Mouse (Mus musculus): ENCODE measurements around the gene Rps3.

Gene Rps3

GRCm38 (mm10) chr7:99476558-99477114, 6.9 kb downstream of the Rps3 start:
- DNase-seq (ENCODE audit: low spot score in 2 of 2) = no peak

- no peak for DNase-seq (ENCODE audit: low spot score in 2 of 2)
These were observed 8.0 kb downstream of the Rps3 start for GRCm38 (mm10) chr7:99475562-99475911.

GRCm38 (mm10) chr7:99474836-99475561, 8.5 kb downstream of the Rps3 start:
- DNase-seq (ENCODE audit: low spot score in 2 of 2) = no peak

- no peak for DNase-seq (ENCODE audit: low spot score in 2 of 2)
These were observed 9.7 kb downstream of the Rps3 start for GRCm38 (mm10) chr7:99473638-99474407.

GRCm38 (mm10) chr7:99471578-99471977, 12.0 kb downstream of the Rps3 start:
- no peak for DNase-seq (ENCODE audit: low spot score in 2 of 2)

- no peak for DNase-seq (ENCODE audit: low spot score in 2 of 2)
These were observed 13.7 kb downstream of the Rps3 start for GRCm38 (mm10) chr7:99469680-99470405.

- peak; percentile 61 to 68 for DNase-seq (ENCODE audit: low spot score in 2 of 2)
These were observed 15.0 kb downstream of the Rps3 start for GRCm38 (mm10) chr7:99468283-99469132.

- no peak for DNase-seq (ENCODE audit: low spot score in 2 of 2)
These were observed 15.6 kb downstream of the Rps3 start for GRCm38 (mm10) chr7:99467916-99468282.

- no peak for DNase-seq (ENCODE audit: low spot score in 2 of 2)
These were observed 17.7 kb downstream of the Rps3 start, which contains the start of gene Klhl35 for GRCm38 (mm10) chr7:99465811-99466210. Gene Klhl35 (plus strand): TSS chr7:99466004.

GRCm38 (mm10) chr7:99463120-99463519, 20.4 kb downstream of the Rps3 start:
- no peak for DNase-seq (ENCODE audit: low spot score in 2 of 2)

GRCm38 (mm10) chr7:99459888-99460652, 23.5 kb downstream of the Rps3 start:
- peak; percentile 45 to 57 for DNase-seq (ENCODE audit: low spot score in 2 of 2)

- peak; percentile 51 to 69 for DNase-seq (ENCODE audit: low spot score in 2 of 2)
These were observed 24.7 kb downstream of the Rps3 start for GRCm38 (mm10) chr7:99458849-99459248.

GRCm38 (mm10) chr7:99454044-99454443, 29.5 kb downstream of the Rps3 start:
- DNase-seq (ENCODE audit: low spot score in 2 of 2) = no peak

- DNase-seq (ENCODE audit: low spot score in 2 of 2) = no peak
These were observed 30.7 kb downstream of the Rps3 start for GRCm38 (mm10) chr7:99452859-99453258.

GRCm38 (mm10) chr7:99450703-99451102, 32.8 kb downstream of the Rps3 start:
- DNase-seq (ENCODE audit: low spot score in 2 of 2) = peak; percentile 84

GRCm38 (mm10) chr7:99449751-99450150, 33.8 kb downstream of the Rps3 start:
- no peak for DNase-seq (ENCODE audit: low spot score in 2 of 2)

GRCm38 (mm10) chr7:99449063-99449462, 34.5 kb downstream of the Rps3 start:
- no peak for DNase-seq (ENCODE audit: low spot score in 2 of 2)

- DNase-seq (ENCODE audit: low spot score in 2 of 2) = no peak
These were observed 34.9 kb downstream of the Rps3 start for GRCm38 (mm10) chr7:99448619-99449018.

- no peak for DNase-seq (ENCODE audit: low spot score in 2 of 2)
These were observed 36.2 kb downstream of the Rps3 start for GRCm38 (mm10) chr7:99447323-99447722.

GRCm38 (mm10) chr7:99445833-99446232, 37.7 kb downstream of the Rps3 start:
- no peak for DNase-seq (ENCODE audit: low spot score in 2 of 2)

Measured in right cerebral cortex, adult 2 months (tissue).